Mouse (Mus musculus) hindbrain, embryonic 11.5 days (tissue): ENCODE results near the gene Ret. TPM values are rescaled to one million over a fixed set of nuclear protein-coding genes. Genes with fewer than 3 reads are reported as not detected.

ENCODE experiments used
- ATAC-seq: fragments of 200-750 bp; cut with Nextera tagmentation; 2 replicates; pipeline ENCODE4 v1.8.0; 2017; ENCODE audit warnings: mild to moderate bottlenecking, moderate TSS enrichment, moderate library complexity; ENCODE audit not compliant: low FRiP score
- DNase-seq: peaks from one replicate; pipeline ENCODE4 v3.0.0-alpha.2; 2015; ENCODE audit warnings: low spot score
- H3K27ac ChIP-seq: fragments of 300-500 bp; sonication (generic); 2 replicates; pipeline ENCODE4 v1.5.1; 2014; ENCODE audit warnings: mild to moderate bottlenecking, low read depth, low read length
- H3K27me3 ChIP-seq: fragments of 300-500 bp; sonication (generic); 2 replicates; pipeline ENCODE4 v1.6.1; 2014; ENCODE audit warnings: mild to moderate bottlenecking, low read length, moderate library complexity, mixed read lengths; ENCODE audit not compliant: control insufficient read depth, insufficient read depth
- H3K36me3 ChIP-seq: fragments of 300-500 bp; sonication (generic); 2 replicates; pipeline ENCODE4 v1.6.1; 2014; ENCODE audit warnings: mild to moderate bottlenecking, low read length, moderate library complexity, mixed read lengths; ENCODE audit not compliant: control insufficient read depth, insufficient read depth
- H3K4me1 ChIP-seq: fragments of 300-500 bp; sonication (generic); replicated peaks from 2 replicates; pipeline ENCODE4 v1.6.1; 2014; ENCODE audit warnings: low read length, mixed read lengths; ENCODE audit not compliant: control insufficient read depth, insufficient read depth
- H3K4me2 ChIP-seq: fragments of 300-500 bp; sonication (generic); replicated peaks from 2 replicates; pipeline ENCODE4 v1.6.1; 2014; ENCODE audit warnings: mild to moderate bottlenecking, low read depth, low read length
- H3K4me3 ChIP-seq: fragments of 300-500 bp; sonication (generic); 2 replicates; pipeline ENCODE4 v1.5.1; 2014; ENCODE audit warnings: low read depth, low read length
- H3K9ac ChIP-seq: fragments of 300-500 bp; sonication (generic); 2 replicates; pipeline ENCODE4 v1.6.1; 2014; ENCODE audit warnings: low read depth, low read length
- H3K9me3 ChIP-seq: fragments of 300-500 bp; sonication (generic); 2 replicates; pipeline ENCODE4 v1.6.1; 2016; ENCODE audit warnings: low read length; ENCODE audit not compliant: control insufficient read depth
- WGBS: fragments of 180-500 bp; shearing (Covaris S2); extraction: QIAGEN DNeasy Blood & Tissue Kit; methylation state at CpG from one replicate; pipeline ENCODE4 v1.1.7; 2014; 5-methylcytosine and 5-hydroxymethylcytosine counted together
- polyA plus RNA-seq: library from polyadenylated mRNA; unstranded; fragments of >200 nt; fragmentation: Nextera tagmentation; extraction: Ambion mirVana; gene quantifications from 2 replicates; pipeline ENCODE4 v1.2.1, GENCODE M21; 2014

The Ret gene
- polyA plus RNA-seq, result 3.2 and 4.2 TPM in 2 replicates

GRCm38 (mm10) chr6:118197440-118197975 lies at the start of gene Ret:
Ret (minus strand) TSS chr6:118197718.
- Histone ChIP-seq H3K27me3 (peaks cover 37% of the 10 kb centered on the region), H3K4me1 (no peaks in the 10 kb centered on the region; the same call in 1 of the 2 replicates), H3K36me3 (no peaks in the 10 kb centered on the region), H3K4me3 (peak within 1 kb of the TSS; percentile 65), H3K9ac (peak within 1 kb of the TSS; percentile 47; the same call in 1 of the 2 replicates), H3K9me3 (no peaks in the 10 kb centered on the region), H3K4me2 (peak within 1 kb of the TSS; percentile 100), H3K27ac (0 out of 2 replicates have a peak within 1 kb of the TSS, but pooled peaks have one; percentile 30)
- DNase-seq (peak; percentile 53), ATAC-seq (no peak)
- WGBS, result under 1% methylated on average over 26 of the region's 26 CpGs

GRCm38 (mm10) chr6:118247161-118247560 lies 49.6 kb upstream of the Ret start:
- no peak overlapping the region for H3K9ac ChIP-seq

GRCm38 (mm10) chr6:118244106-118244505 lies 46.6 kb upstream of the Ret start:
- Histone ChIP-seq H3K27me3 (no peaks in the 10 kb centered on the region), H3K4me1 (no peaks in the 10 kb centered on the region), H3K4me2 (no peak overlapping the region), H3K36me3 (no peaks in the 10 kb centered on the region), H3K4me3 (no peak overlapping the region), H3K9ac (no peak overlapping the region), H3K27ac (no peak overlapping the region), H3K9me3 (no peaks in the 10 kb centered on the region)
- DNase-seq (no peak), ATAC-seq (no peak)
- 87% methylated on average over 7 of the region's 7 CpGs for WGBS

More at GRCm38 (mm10) chr6:118247161-118247560, 49.6 kb upstream of the Ret start:
- WGBS, result 84% methylated on average over 6 of the region's 6 CpGs
- no peak overlapping the region for H3K27ac ChIP-seq
- H3K4me3 ChIP-seq, result no peak overlapping the region
- H3K9me3 ChIP-seq, result no peaks in the 10 kb centered on the region
- H3K4me2 ChIP-seq, result no peak overlapping the region
- H3K27me3 ChIP-seq, result no peaks in the 10 kb centered on the region
- no peaks in the 10 kb centered on the region for H3K4me1 ChIP-seq
- H3K36me3 ChIP-seq, result no peaks in the 10 kb centered on the region
- no peak for DNase-seq
- no peak for ATAC-seq

GRCm38 (mm10) chr6:118242941-118243340 lies 45.4 kb upstream of the Ret start:
- Histone ChIP-seq H3K4me3 (no peak overlapping the region), H3K9ac (no peak overlapping the region), H3K4me1 (no peaks in the 10 kb centered on the region), H3K36me3 (no peaks in the 10 kb centered on the region), H3K27ac (no peak overlapping the region), H3K4me2 (no peak overlapping the region), H3K27me3 (no peaks in the 10 kb centered on the region), H3K9me3 (no peaks in the 10 kb centered on the region)
- DNase-seq (no peak), ATAC-seq (no peak)
- WGBS, result 82% methylated on average over 5 of the region's 5 CpGs

- Histone ChIP-seq H3K9me3 (no peaks in the 10 kb centered on the region), H3K4me3 (no peak overlapping the region), H3K36me3 (no peaks in the 10 kb centered on the region), H3K9ac (no peak overlapping the region), H3K27me3 (no peaks in the 10 kb centered on the region), H3K27ac (no peak overlapping the region), H3K4me1 (no peaks in the 10 kb centered on the region), H3K4me2 (no peak overlapping the region)
- ATAC-seq, result no peak
- DNase-seq, result no peak
- WGBS, result 26% methylated on average over 3 of the region's 3 CpGs
Measured at GRCm38 (mm10) chr6:118226072-118226471, 28.6 kb upstream of the Ret start.

- no peaks in the 10 kb centered on the region for H3K4me1 ChIP-seq
- H3K9ac ChIP-seq, result no peak overlapping the region
- 79% methylated on average over 2 of the region's 2 CpGs for WGBS
- DNase-seq (no peak), ATAC-seq (no peak)
- no peaks in the 10 kb centered on the region for H3K36me3 ChIP-seq
- H3K27ac ChIP-seq, result no peak overlapping the region
- H3K4me3 ChIP-seq, result no peak overlapping the region
- no peaks in the 10 kb centered on the region for H3K27me3 ChIP-seq
- no peak overlapping the region for H3K4me2 ChIP-seq
- H3K9me3 ChIP-seq, result no peaks in the 10 kb centered on the region
Measured at GRCm38 (mm10) chr6:118222471-118222870, 25.0 kb upstream of the Ret start.

- Histone ChIP-seq H3K4me1 (no peaks in the 10 kb centered on the region), H3K27ac (no peak overlapping the region), H3K27me3 (no peaks in the 10 kb centered on the region), H3K9ac (no peak overlapping the region), H3K36me3 (no peaks in the 10 kb centered on the region), H3K9me3 (no peaks in the 10 kb centered on the region), H3K4me3 (no peak overlapping the region), H3K4me2 (no peak overlapping the region)
- ATAC-seq, result no peak
- no peak for DNase-seq
- WGBS, result 82% methylated on average over 8 of the region's 9 CpGs
Measured at GRCm38 (mm10) chr6:118215676-118216075, 18.2 kb upstream of the Ret start.

GRCm38 (mm10) chr6:118208326-118208725 lies 10.8 kb upstream of the Ret start:
- no peak overlapping the region for H3K9ac ChIP-seq
- WGBS, result 85% methylated on average over 8 of the region's 8 CpGs
- H3K4me2 ChIP-seq, result no peak overlapping the region
- no peaks in the 10 kb centered on the region for H3K4me1 ChIP-seq
- DNase-seq (no peak), ATAC-seq (no peak)
- H3K9me3 ChIP-seq, result no peaks in the 10 kb centered on the region
- H3K4me3 ChIP-seq, result no peak overlapping the region
- H3K36me3 ChIP-seq, result no peaks in the 10 kb centered on the region
- H3K27ac ChIP-seq, result no peak overlapping the region
- H3K27me3 ChIP-seq, result no peaks in the 10 kb centered on the region

GRCm38 (mm10) chr6:118206386-118206785 lies 8.9 kb upstream of the Ret start:
- H3K4me3 ChIP-seq, result no peak overlapping the region
- no peaks in the 10 kb centered on the region for H3K27me3 ChIP-seq
- 78% methylated on average over 6 of the region's 6 CpGs for WGBS
- H3K4me2 ChIP-seq, result no peak overlapping the region
- no peaks in the 10 kb centered on the region for H3K4me1 ChIP-seq
- H3K9ac ChIP-seq, result no peak overlapping the region
- no peak for DNase-seq
- no peaks in the 10 kb centered on the region for H3K36me3 ChIP-seq
- ATAC-seq, result no peak
- no peaks in the 10 kb centered on the region for H3K9me3 ChIP-seq
- H3K27ac ChIP-seq, result no peak overlapping the region
